Mouse (Mus musculus): ENCODE results near the gene Cd3eap.
A peak's percentile ranks its signal among the peaks of the same experiment; 100 is the strongest.

Gene Cd3eap

DNA sequence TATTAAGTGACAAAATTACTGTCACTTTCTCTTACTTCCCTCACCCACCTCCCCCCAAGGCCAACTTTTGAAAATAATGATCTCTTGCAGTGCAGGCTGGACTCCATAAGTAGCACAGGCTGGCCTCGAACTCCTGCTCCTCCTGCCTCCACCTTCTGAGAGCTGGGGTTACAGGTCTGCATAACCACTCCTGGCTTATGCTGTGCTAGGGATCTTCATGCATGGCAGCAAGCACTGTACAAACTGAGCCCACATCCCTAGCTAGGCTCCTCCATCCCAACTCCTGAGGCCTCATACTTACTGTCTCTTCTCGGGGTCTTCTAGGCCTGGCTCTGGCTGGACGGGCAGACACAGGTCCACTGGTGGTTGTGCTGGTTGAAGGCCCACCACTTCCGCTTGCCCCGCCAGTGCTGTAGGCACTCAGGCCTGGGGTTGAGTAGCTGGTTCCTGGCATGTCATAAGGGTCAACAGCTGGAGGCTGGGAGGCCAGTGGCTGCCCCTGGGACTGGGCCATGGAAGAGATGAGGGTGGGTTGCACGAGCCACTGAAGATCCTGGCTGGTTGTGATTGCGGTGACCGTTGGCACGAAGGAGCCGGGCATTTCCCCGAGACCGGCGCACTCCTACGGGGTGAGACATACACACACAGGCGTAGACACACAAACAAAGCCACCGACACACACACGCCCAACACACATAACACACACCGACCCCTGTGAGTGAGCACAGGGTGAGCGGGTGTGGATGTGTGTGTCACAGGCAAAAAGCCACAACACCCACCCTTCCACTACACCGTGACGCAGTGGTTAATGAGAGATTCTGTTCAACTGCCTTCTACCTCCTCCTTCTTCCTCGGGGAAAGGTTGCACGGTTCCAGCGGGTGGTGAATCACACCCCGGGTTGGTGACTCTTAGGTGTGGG, 52.2 kb downstream of the Cd3eap start:
- DNase-seq = peak in 1 of 2 experiments; percentile 28
